Mouse (Mus musculus): ENCODE results near the gene Fblim1.

DNA sequence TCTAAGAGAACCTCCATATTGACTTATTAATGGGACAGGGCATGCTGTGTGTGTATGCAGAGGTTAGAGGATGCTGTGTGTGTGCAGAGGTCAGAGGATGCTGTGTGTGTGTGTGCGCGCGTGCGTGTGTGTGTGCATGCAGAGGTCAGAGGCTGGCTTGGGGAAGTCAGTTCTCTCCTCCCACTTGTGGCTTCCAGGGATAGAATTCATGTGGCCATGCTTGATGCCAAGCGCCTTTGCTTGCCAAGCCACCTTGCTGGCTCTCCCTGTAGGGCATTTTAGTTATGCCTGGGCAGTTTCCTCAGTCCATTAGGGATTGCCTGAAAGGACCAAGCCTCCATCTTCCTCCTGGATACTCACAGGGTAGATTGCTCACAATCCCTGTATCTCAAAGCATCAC is 30.8 kb upstream of the Fblim1 start:
- TF ChIP-seq CTCF (IDR thresholded peaks at IDR 0.05; ENCODE audit: control insufficient read depth, insufficient read depth, low read length), result no peak
- TF ChIP-seq POLR2A (IDR thresholded peaks at IDR 0.05; ENCODE audit: borderline replicate concordance, control insufficient read depth, low read depth, low read length), result no peak

All from bone marrow, adult 2 months (tissue).